Mouse (Mus musculus) heart, postnatal 0 days (tissue): Measurements from ENCODE around the gene Letm1.

Experiments
- CTCF ChIP-seq: IDR thresholded peaks from 2 replicates; pipeline ENCODE4 v1.5.1; 2016; ENCODE audit warnings: antibody characterized with exemption, control low read depth, low read depth
- EP300 ChIP-seq: IDR thresholded peaks from 2 replicates; pipeline ENCODE4 v1.6.1; 2016; ENCODE audit warnings: antibody characterized with exemption, low read depth

- TF ChIP-seq CTCF: no peak
- no peak for TF ChIP-seq EP300
These were observed 42.1 kb downstream of the Letm1 start for GRCm38 (mm10) chr5:33740548-33740947.
